Mouse (Mus musculus) c-Kit-positive CD71-positive TER-119-negative erythroid progenitor cells, embryonic 14.5 days (primary cell): ENCODE data around the gene Efcab14.

Experiments
- DNase-seq: peaks from one replicate; pipeline ENCODE4 v3.0.0-alpha.2; 2013; ENCODE audit warnings: low read depth

Gene Efcab14

GRCm38 (mm10) chr4:115737551-115738041 lies at the start of gene Efcab14:
TSS of gene Efcab14 (plus strand) at chr4:115737744.
- DNase-seq, result peak; percentile 96

GRCm38 (mm10) chr4:115701468-115701867 lies 36.1 kb upstream of the Efcab14 start:
- no peak for DNase-seq

GRCm38 (mm10) chr4:115703927-115704505 lies 33.5 kb upstream of the Efcab14 start:
- no peak for DNase-seq

DNA sequence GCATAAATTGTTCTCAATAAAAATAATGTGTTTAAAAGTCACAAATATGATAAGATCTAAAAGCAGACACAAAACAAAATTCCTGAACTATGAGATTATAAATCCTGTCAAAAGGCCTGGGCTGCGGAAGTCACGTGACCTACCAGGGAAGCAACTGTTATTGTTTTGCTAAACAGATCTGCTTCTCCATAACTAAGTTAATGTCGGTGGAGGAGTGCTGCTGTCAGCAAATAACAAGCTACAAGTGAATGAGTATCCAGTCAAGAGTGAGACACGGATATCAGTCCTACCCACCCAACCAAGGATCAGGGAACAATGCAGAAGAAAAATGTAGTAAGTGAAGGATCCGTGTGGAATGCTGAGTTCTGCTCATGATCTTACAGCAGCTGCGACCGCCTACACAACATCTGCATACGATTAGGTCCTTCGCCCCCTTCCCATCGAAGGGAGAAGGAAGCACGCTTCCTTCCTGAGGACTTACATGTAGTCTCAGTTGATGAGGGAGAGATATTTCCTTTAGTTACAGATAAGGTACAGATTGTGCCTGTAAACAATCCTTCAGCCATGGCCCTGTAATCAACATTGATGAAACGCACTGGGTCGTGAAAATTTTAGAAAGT lies 28.5 kb upstream of the Efcab14 start:
- no peak for DNase-seq

- DNase-seq, result peak; percentile 47
Observed at GRCm38 (mm10) chr4:115709792-115710418, 27.6 kb upstream of the Efcab14 start.

DNA sequence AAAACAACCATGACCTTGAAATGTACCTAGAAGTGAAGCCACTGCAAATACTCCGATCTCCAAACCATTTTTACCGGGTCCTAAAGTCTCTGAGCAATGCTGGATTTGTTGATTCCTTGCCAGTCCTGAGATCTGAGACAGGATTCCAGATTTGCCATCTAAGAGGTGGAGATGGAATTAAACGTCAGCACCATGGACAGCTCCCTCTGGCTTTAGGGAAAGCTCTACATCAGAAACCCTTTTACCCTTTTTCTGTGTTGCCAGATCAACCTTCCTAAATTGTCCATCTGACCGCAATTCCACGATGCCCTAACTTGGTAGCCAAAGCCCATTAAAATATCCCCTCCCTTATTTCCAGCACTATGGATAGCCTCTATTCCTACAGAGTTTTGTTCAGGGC lies 8.8 kb upstream of the Efcab14 start:
- DNase-seq, result peak; percentile 45

- DNase-seq, result peak; percentile 54
Observed at GRCm38 (mm10) chr4:115731588-115732222, 5.8 kb upstream of the Efcab14 start.

- no peak for DNase-seq
Observed at GRCm38 (mm10) chr4:115732223-115732818, 5.2 kb upstream of the Efcab14 start.

DNA sequence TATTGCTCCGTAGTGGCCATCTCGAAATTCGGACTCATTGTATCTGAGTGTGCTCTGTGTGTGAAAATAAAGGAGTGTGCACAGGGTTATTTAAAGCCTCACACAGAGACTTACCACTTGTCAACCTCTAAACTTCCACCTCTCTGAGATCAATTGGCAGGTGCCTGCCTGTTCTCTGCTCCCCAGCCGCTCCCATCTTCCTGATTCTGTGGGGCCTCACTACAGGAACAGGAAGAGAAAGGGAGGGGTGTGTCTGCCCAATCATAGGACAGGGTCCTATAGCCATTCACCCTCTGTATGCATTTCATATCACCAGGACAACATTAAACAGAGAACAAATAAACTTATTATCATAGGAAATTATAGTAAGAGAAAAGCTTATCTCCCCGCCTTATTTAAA lies 3.8 kb upstream of the Efcab14 start:
- no peak for DNase-seq

DNA sequence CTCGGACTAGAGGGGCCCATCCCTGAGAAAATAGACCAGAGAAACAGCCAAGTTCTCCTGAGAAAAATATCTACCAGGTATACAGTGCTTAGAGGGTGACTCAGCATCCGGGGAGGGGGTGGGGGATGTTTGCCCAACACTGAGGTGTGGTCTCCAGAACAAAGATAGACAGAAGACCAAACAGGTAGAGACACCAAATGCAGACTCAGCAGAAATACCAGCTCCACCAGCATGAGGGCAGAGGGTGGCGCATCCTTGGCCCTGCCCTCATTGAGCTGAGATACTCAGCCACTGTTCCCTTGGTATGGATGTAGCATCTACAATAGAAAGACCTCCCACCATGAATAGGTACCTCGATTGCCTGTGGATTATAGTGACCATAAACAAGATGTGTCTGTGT lies 2.7 kb upstream of the Efcab14 start:
- no peak for DNase-seq

GRCm38 (mm10) chr4:115738481-115738985 lies 989 bp downstream of the Efcab14 start:
- DNase-seq, result no peak

- DNase-seq, result no peak
Observed at GRCm38 (mm10) chr4:115742658-115743057, 5.1 kb downstream of the Efcab14 start.

DNA sequence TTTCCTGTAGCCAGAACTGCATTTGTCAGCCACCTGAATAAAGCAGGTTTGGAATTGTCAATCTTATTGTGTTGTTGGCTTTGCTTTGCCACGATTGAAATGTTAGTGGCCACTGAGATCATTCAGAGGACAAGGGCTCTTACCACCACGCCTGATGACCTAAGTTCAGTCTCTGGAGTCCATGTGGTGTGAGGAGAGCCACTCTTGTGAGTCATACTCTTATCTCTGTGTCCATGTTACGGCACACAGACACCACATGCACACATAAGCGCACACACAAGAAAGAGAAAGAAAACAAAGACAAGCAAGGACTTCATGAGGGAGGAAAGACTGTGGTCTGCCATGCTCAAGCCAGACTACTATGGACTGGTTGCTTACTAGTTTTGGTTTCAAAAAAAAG lies 5.6 kb downstream of the Efcab14 start:
- no peak for DNase-seq

- DNase-seq, result no peak
Observed at GRCm38 (mm10) chr4:115748181-115748580, 10.6 kb downstream of the Efcab14 start.

- no peak for DNase-seq
Observed at GRCm38 (mm10) chr4:115749336-115749735, 11.8 kb downstream of the Efcab14 start.

DNA sequence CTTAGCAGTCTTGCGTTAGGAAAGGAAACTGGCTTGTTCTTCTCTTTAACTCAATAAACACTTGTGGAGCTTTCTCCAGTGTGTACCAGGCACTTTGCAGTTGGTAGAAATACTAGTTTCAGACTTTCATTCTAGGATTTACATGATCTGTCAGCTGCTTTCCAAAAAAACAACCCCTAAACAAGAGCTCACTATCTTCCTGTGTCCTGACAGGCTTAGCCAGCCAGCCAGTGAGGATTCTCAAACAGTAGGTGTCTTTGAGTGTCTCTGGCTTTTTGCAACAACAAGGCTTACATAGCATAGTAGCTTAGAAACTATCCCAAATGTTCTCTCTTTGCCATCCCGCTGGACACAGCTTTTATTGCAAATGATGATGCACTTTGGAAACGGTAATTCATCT lies 16.6 kb downstream of the Efcab14 start:
- DNase-seq, result no peak

DNA sequence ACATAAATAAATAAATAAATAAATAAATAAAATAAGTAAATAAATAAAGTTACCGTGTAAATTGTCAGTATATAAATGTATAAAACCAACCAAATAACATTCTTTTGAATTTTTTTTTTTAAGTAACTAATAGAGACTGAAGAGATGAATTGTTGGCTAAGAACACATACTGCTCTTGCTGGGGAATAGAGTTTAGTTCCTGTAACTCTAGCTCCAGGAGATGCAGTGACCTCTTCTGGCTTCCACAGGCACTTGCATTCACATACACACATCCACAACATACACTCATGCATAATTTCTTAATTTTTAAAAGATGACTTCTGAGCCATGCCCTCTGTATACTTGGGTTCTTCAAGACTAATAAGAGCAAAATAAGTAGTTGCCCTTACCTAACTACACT lies 17.3 kb downstream of the Efcab14 start:
- no peak for DNase-seq

GRCm38 (mm10) chr4:115761206-115761605 lies 23.7 kb downstream of the Efcab14 start:
- no peak for DNase-seq

GRCm38 (mm10) chr4:115764581-115764980 lies 27.0 kb downstream of the Efcab14 start:
- no peak for DNase-seq

DNA sequence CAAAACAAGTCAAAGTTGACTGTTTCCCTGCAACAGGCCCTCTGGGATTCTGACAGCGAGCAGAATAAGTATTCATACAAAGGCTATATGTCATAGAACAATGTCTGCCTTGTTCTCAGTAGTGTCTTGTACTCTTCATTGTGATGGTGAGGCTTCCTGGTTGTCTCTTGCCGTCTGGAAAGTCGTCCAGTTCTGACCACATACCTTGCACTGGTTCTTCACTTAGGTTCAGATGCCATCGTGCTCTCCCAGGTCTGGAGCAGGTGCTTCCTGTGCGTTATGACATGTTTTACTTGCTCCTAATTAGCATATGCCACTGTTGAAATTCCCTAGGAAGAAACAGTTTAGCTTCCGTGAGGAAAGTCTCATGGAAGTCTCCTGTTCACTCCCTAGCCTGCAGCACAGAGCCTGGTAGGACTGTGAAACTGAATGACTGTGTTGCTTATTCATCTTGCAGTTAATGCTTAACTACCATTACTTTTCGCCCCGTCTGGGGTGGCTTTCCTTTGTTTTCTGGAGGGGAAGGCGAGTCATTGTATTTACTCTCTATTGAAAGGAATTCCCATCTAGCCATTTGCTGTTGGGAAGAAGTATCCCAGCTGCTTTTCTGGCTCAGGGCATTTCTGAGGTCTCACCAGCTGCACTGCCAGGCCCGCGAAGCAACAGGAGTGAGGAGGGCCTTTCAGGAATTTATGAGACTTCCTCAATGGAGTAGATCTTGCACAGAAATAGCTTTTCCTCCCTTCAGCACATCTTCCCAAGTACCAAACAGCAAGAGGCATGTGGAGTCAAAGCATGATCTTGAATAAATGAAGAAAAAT lies 30.3 kb downstream of the Efcab14 start:
- DNase-seq, result no peak

DNA sequence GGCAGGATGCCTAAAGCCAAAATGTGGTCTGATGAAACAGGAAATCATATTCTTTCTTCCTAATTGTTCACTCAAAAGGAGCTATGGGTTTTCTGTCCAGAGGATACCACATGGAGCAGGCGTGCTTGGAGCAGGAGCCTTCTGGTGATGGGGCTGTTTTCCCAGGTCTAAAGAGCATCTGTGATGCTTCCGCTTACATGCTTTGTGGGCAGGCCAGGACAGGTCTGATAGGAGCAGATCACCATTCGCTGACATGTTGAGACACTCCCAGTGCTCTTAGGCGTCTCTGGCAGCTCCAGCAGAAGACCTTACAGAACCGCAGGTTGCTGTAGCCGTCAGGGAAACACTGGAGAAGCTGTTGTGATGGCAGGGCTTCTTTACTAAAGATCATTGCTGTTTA lies 37.5 kb downstream of the Efcab14 start:
- DNase-seq, result no peak
